Mouse (Mus musculus) forebrain, embryonic 15.5 days (tissue): Measurements from ENCODE around the gene Gdf5. TPM values are rescaled to one million over a fixed set of nuclear protein-coding genes. Genes with fewer than 3 reads are reported as not detected.

Source experiments
- ATAC-seq: fragments of 200-750 bp; cut with Nextera tagmentation; replicated peaks from 2 replicates; pipeline ENCODE4 v1.8.0; 2017; ENCODE audit warnings: mild to moderate bottlenecking, moderate TSS enrichment, moderate library complexity
- H3K27ac ChIP-seq: fragments of 300-500 bp; sonication (generic); replicated peaks from 2 replicates; pipeline ENCODE4 v1.5.1; 2015; ENCODE audit warnings: mild to moderate bottlenecking, inconsistent platforms
- H3K27me3 ChIP-seq: fragments of 300-500 bp; sonication (generic); 2 replicates; pipeline ENCODE4 v1.6.1; 2015; ENCODE audit warnings: inconsistent platforms
- H3K36me3 ChIP-seq: fragments of 300-500 bp; sonication (generic); 2 replicates; pipeline ENCODE4 v1.6.1; 2015; ENCODE audit warnings: mild to moderate bottlenecking, inconsistent platforms
- H3K4me1 ChIP-seq: fragments of 300-500 bp; sonication (generic); 2 replicates; pipeline ENCODE4 v1.6.1; 2015; ENCODE audit warnings: inconsistent platforms
- H3K4me2 ChIP-seq: fragments of 300-500 bp; sonication (generic); replicated peaks from 2 replicates; pipeline ENCODE4 v1.6.1; 2015; ENCODE audit warnings: mild to moderate bottlenecking, inconsistent platforms
- H3K4me3 ChIP-seq: fragments of 300-500 bp; sonication (generic); 2 replicates; pipeline ENCODE4 v1.5.1; 2015; ENCODE audit warnings: mild to moderate bottlenecking, inconsistent platforms
- H3K9ac ChIP-seq: fragments of 300-500 bp; sonication (generic); replicated peaks from 2 replicates; pipeline ENCODE4 v1.6.1; 2015; ENCODE audit warnings: mild to moderate bottlenecking, inconsistent platforms
- H3K9me3 ChIP-seq: fragments of 300-500 bp; sonication (generic); 2 replicates; pipeline ENCODE4 v1.6.1; 2016; ENCODE audit warnings: inconsistent platforms
- WGBS: fragments of 180-500 bp; shearing (Covaris S2); methylation state at CpG from one replicate; pipeline ENCODE4 v1.1.7; 2015; ENCODE audit warnings: mixed read lengths; 5-methylcytosine and 5-hydroxymethylcytosine counted together
- polyA plus RNA-seq: library from polyadenylated mRNA; unstranded; fragments of >200 nt; fragmentation: Nextera tagmentation; extraction: Ambion mirVana; gene quantifications from 2 replicates; pipeline ENCODE4 v1.2.1, GENCODE M21; 2015

Gdf5 gene
- 2.4 and 4.3 TPM in 2 replicates for polyA plus RNA-seq

GRCm38 (mm10) chr2:155945124-155945523 lies at the start of gene Gdf5:
Gene Gdf5, minus strand, starts transcription at chr2:155945367.
- Histone ChIP-seq H3K9me3 (no peaks in the 10 kb centered on the region), H3K27ac (no peak within 1 kb of the TSS; the same call in 1 of the 2 replicates), H3K27me3 (no peaks in the 10 kb centered on the region), H3K4me2 (peak within 1 kb of the TSS; percentile 21; the same call in 1 of the 2 replicates), H3K36me3 (no peaks in the 10 kb centered on the region), H3K4me1 (peaks cover 21% of the 10 kb centered on the region), H3K9ac (no peak within 1 kb of the TSS), H3K4me3 (0 out of 2 replicates have a peak within 1 kb of the TSS, but pooled peaks have one; percentile 4)
- no peak for ATAC-seq
- WGBS = 19% methylated on average over 13 of the region's 13 CpGs

- Histone ChIP-seq H3K4me1 (no peaks in the 10 kb centered on the region), H3K4me3 (no peak overlapping the region), H3K4me2 (no peak overlapping the region), H3K27me3 (no peaks in the 10 kb centered on the region), H3K9ac (no peak overlapping the region), H3K36me3 (peaks cover 95% of the 10 kb centered on the region), H3K27ac (no peak overlapping the region), H3K9me3 (no peaks in the 10 kb centered on the region)
- 70% methylated on average over 14 of the region's 14 CpGs for WGBS
- no peak for ATAC-seq
Observed at GRCm38 (mm10) chr2:155991863-155992321, 46.7 kb upstream of the Gdf5 start.

GRCm38 (mm10) chr2:155991151-155991550 lies 46.0 kb upstream of the Gdf5 start:
- no peak overlapping the region for H3K27ac ChIP-seq
- 97% methylated on average over 10 of the region's 10 CpGs for WGBS

GRCm38 (mm10) chr2:155989085-155989484 lies 43.9 kb upstream of the Gdf5 start:
- H3K9ac ChIP-seq = no peak overlapping the region
- ATAC-seq = no peak

More at GRCm38 (mm10) chr2:155991151-155991550, 46.0 kb upstream of the Gdf5 start:
- Histone ChIP-seq H3K4me2 (no peak overlapping the region), H3K9me3 (no peaks in the 10 kb centered on the region), H3K4me1 (no peaks in the 10 kb centered on the region), H3K4me3 (no peak overlapping the region), H3K27me3 (no peaks in the 10 kb centered on the region), H3K36me3 (peaks cover 95% of the 10 kb centered on the region), H3K9ac (no peak overlapping the region)
- ATAC-seq = no peak

GRCm38 (mm10) chr2:155987131-155987530 lies 42.0 kb upstream of the Gdf5 start:
- Histone ChIP-seq H3K27me3 (no peaks in the 10 kb centered on the region), H3K9me3 (no peaks in the 10 kb centered on the region), H3K27ac (no peak overlapping the region), H3K36me3 (peaks cover 99% of the 10 kb centered on the region), H3K9ac (no peak overlapping the region), H3K4me3 (no peak overlapping the region), H3K4me1 (no peaks in the 10 kb centered on the region), H3K4me2 (no peak overlapping the region)
- 98% methylated on average over 6 of the region's 6 CpGs for WGBS
- no peak for ATAC-seq

More at GRCm38 (mm10) chr2:155989085-155989484, 43.9 kb upstream of the Gdf5 start:
- no peak overlapping the region for H3K4me3 ChIP-seq
- H3K27me3 ChIP-seq = no peaks in the 10 kb centered on the region
- no peak overlapping the region for H3K4me2 ChIP-seq
- H3K9me3 ChIP-seq = no peaks in the 10 kb centered on the region
- WGBS = 80% methylated on average over 4 of the region's 4 CpGs
- H3K36me3 ChIP-seq = peaks cover 95% of the 10 kb centered on the region
- no peak overlapping the region for H3K27ac ChIP-seq
- H3K4me1 ChIP-seq = no peaks in the 10 kb centered on the region

GRCm38 (mm10) chr2:155985776-155986175 lies 40.6 kb upstream of the Gdf5 start:
- no peak overlapping the region for H3K4me2 ChIP-seq
- WGBS = 92% methylated on average over 7 of the region's 7 CpGs
- no peak for ATAC-seq
- H3K4me1 ChIP-seq = no peaks in the 10 kb centered on the region
- no peak overlapping the region for H3K4me3 ChIP-seq
- no peaks in the 10 kb centered on the region for H3K27me3 ChIP-seq
- no peak overlapping the region for H3K9ac ChIP-seq
- no peak overlapping the region for H3K27ac ChIP-seq
- peaks cover 99% of the 10 kb centered on the region for H3K36me3 ChIP-seq
- H3K9me3 ChIP-seq = no peaks in the 10 kb centered on the region

- Histone ChIP-seq H3K9ac (no peak overlapping the region), H3K9me3 (no peaks in the 10 kb centered on the region), H3K36me3 (peaks cover 92% of the 10 kb centered on the region), H3K4me1 (no peaks in the 10 kb centered on the region), H3K27me3 (no peaks in the 10 kb centered on the region), H3K27ac (no peak overlapping the region), H3K4me3 (no peak overlapping the region), H3K4me2 (no peak overlapping the region)
- ATAC-seq = no peak
- WGBS = 87% methylated on average over 5 of the region's 5 CpGs
Observed at GRCm38 (mm10) chr2:155979328-155979991, 34.3 kb upstream of the Gdf5 start.

GRCm38 (mm10) chr2:155974087-155974731 lies 29.0 kb upstream of the Gdf5 start:
- no peaks in the 10 kb centered on the region for H3K4me1 ChIP-seq
- peaks cover 85% of the 10 kb centered on the region for H3K36me3 ChIP-seq
- H3K9me3 ChIP-seq = no peaks in the 10 kb centered on the region
- no peak overlapping the region for H3K27ac ChIP-seq
- H3K4me3 ChIP-seq = no peak overlapping the region
- H3K27me3 ChIP-seq = no peaks in the 10 kb centered on the region
- H3K4me2 ChIP-seq = no peak overlapping the region
- no peak for ATAC-seq
- WGBS = 83% methylated on average over 14 of the region's 14 CpGs
- no peak overlapping the region for H3K9ac ChIP-seq

- Histone ChIP-seq H3K36me3 (peaks cover 86% of the 10 kb centered on the region), H3K9me3 (no peaks in the 10 kb centered on the region), H3K27ac (no peak overlapping the region), H3K9ac (no peak overlapping the region), H3K4me2 (no peak overlapping the region), H3K4me1 (no peaks in the 10 kb centered on the region), H3K27me3 (no peaks in the 10 kb centered on the region), H3K4me3 (no peak overlapping the region)
- ATAC-seq = no peak
- 81% methylated on average over 6 of the region's 6 CpGs for WGBS
Observed at GRCm38 (mm10) chr2:155973348-155973747, 28.2 kb upstream of the Gdf5 start.

- no peaks in the 10 kb centered on the region for H3K27me3 ChIP-seq
- H3K36me3 ChIP-seq = peaks cover 56% of the 10 kb centered on the region
- no peak overlapping the region for H3K9ac ChIP-seq
- WGBS = 51% methylated on average over 1 of the region's 1 CpGs
- H3K9me3 ChIP-seq = no peaks in the 10 kb centered on the region
- no peak overlapping the region for H3K4me2 ChIP-seq
- no peak for ATAC-seq
- peaks cover 6% of the 10 kb centered on the region; the same call in 1 of the 2 replicates for H3K4me1 ChIP-seq
- H3K27ac ChIP-seq = no peak overlapping the region
- H3K4me3 ChIP-seq = no peak overlapping the region
Observed at GRCm38 (mm10) chr2:155962991-155963390, 17.8 kb upstream of the Gdf5 start.

GRCm38 (mm10) chr2:155961862-155962261 lies 16.7 kb upstream of the Gdf5 start:
- 78% methylated on average over 10 of the region's 10 CpGs for WGBS
- H3K27ac ChIP-seq = no peak overlapping the region
- peaks cover 44% of the 10 kb centered on the region for H3K36me3 ChIP-seq
- no peak for ATAC-seq
- H3K27me3 ChIP-seq = no peaks in the 10 kb centered on the region
- H3K4me1 ChIP-seq = peaks cover 17% of the 10 kb centered on the region
- no peak overlapping the region for H3K4me3 ChIP-seq
- no peak overlapping the region for H3K4me2 ChIP-seq
- H3K9ac ChIP-seq = no peak overlapping the region
- H3K9me3 ChIP-seq = no peaks in the 10 kb centered on the region

GRCm38 (mm10) chr2:155959981-155960380 lies 14.8 kb upstream of the Gdf5 start:
- no peak overlapping the region for H3K27ac ChIP-seq
- H3K9ac ChIP-seq = no peak overlapping the region
- peaks cover 29% of the 10 kb centered on the region for H3K36me3 ChIP-seq
- H3K4me1 ChIP-seq = peaks cover 18% of the 10 kb centered on the region
- no peak overlapping the region for H3K4me3 ChIP-seq
- no peak for ATAC-seq
- 91% methylated on average over 5 of the region's 5 CpGs for WGBS
- no peaks in the 10 kb centered on the region for H3K9me3 ChIP-seq
- H3K27me3 ChIP-seq = no peaks in the 10 kb centered on the region
- H3K4me2 ChIP-seq = no peak overlapping the region
